Mouse (Mus musculus) right cerebral cortex, adult 18-20 months (tissue): Measurements from ENCODE around the gene Il1rapl1.
A peak's percentile ranks its signal among the peaks of the same experiment; 100 is the strongest.

Experiments used
- DNase-seq: peaks from one replicate; pipeline ENCODE4 v3.0.0; 2022; ENCODE audit warnings: mixed read lengths

Il1rapl1 gene

GRCm38 (mm10) chrX:87507997-87508396 lies 607.4 kb downstream of the Il1rapl1 start:
- DNase-seq: no peak

DNA sequence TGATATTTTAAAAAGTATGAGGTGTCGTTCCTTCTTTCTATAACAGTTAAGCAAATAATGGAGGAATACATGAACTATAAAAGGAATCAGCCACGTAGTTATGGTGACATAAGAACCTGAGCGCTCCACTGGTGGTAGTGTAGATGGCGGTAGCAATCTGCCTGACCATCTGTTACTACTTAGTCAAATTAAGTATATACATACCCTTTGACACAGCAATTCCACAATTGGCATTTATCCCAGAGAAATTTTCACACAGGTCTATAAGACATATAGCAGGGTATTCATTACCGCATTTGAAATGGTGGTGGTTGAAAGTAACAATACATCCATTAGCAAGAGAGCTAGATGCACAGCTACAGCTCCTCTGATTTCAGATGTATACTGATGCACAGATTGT lies 612.8 kb downstream of the Il1rapl1 start:
- no peak for DNase-seq

GRCm38 (mm10) chrX:87483416-87483815 lies 632.0 kb downstream of the Il1rapl1 start:
- no peak for DNase-seq

DNA sequence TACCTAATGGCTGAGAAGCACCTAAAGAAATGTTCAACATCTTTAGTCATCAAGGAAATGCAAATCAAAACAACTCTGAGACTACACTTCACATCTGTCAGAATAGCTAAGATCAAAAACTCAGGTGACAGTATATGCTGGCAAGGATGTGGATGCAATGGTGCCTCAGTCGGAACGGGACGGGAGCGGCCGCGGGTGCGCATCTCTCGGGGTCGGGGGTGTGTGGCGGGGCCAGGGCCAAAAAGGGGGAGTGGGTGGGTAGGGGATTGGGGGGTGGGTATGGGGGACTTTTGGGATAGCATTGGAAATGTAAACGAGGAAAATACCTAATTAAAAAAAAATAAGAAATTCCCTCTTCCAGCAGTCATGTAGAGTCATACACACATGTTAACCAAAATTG lies 877.3 kb downstream of the Il1rapl1 start:
- peak; percentile 87 for DNase-seq

DNA sequence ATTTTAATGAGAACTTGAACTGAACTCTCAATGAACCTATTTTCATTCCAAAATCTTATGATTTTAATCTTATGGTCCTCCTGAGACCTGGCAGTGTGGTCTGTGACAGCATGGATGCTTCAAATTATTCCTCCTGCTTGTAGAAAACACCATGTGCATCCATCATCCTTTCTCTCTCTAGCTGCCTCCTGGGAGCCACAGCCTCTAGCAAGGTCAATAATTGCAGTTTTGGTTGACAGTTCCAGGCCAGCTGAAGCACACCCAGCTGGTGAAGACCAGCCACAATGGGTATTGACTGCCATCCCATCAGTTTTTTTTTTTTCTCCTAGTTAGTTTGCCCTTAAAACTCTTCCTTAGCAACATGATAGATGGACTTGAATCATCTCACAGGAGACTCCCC lies 890.2 kb downstream of the Il1rapl1 start:
- DNase-seq: no peak

DNA sequence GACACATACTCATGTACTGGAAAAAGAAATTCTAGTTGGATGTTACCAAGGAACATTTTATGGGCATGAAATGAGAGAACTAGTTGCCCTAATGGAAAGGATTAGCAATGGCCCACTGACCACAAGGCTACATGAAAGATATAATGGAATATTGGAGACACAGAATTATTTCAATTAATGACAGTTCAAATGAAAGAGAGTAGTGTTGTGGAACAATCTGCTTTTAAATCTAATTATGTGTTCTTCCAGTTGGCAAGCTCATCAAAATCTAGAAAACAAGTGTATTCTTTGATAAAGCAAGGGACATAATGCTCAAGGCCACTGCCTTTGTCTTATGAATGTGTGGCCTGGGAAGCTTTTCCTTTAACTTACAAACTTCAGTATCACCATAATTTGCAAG lies 1113.1 kb downstream of the Il1rapl1 start:
- DNase-seq: no peak

DNA sequence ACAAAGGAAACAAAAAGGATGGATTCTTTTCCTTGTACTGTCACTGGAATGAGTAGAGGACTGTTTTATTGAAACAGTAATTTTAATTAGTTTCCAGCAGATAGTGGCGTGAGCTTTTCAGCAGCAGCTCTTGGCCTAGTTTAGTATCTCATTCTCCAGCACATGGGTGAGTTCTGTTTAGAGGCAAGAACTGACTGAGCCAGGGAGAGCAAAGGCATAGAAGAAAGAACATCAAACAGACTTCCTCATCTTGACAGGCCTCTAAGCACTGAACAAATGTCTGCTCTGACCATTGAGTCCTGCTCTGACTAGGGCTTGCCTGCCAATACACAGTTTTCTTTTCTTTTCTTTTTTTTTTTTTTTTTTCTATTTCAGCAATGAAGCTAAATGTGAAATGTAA lies 1160.3 kb downstream of the Il1rapl1 start:
- DNase-seq: no peak

DNA sequence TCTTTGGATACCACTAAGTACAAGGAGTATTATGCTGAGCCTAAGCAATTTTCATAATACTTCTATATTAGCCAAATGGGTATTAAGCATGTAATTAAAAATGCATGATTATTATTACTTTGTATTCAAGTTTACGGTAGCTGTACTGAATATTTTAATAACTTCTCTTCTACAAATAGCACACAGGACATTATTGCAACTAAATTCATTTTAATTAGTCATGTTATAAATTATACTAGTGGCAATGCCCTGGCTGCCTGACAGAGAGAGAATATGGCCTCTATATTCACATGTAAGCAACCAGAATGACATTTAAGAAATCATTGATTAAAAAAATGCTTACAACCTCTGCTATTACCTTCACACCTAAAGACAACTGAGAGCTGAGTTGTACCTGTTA lies 1160.8 kb downstream of the Il1rapl1 start:
- DNase-seq: no peak

DNA sequence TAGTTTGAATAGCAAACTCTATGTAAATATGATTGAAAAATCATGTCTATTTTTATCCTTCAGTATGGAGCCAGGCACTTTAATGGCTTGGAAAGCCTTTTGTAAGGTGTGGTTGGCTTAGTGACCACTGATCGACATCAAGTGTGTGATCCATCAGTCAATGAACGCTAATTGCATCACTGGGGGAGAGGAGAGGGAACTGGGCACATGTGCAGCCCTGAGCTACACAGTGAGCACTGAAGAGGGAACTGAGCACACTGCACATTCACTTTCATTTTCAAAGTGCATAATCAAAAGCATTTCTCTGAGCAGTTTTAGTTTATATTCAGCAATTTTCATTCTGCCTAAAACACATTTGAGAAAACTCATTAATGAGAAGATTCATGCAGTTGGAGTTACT lies 1164.5 kb downstream of the Il1rapl1 start:
- no peak for DNase-seq

GRCm38 (mm10) chrX:86949112-86949511 lies 1166.3 kb downstream of the Il1rapl1 start:
- DNase-seq: no peak

- no peak for DNase-seq
Measured at GRCm38 (mm10) chrX:86854835-86855234, 1260.6 kb downstream of the Il1rapl1 start.

DNA sequence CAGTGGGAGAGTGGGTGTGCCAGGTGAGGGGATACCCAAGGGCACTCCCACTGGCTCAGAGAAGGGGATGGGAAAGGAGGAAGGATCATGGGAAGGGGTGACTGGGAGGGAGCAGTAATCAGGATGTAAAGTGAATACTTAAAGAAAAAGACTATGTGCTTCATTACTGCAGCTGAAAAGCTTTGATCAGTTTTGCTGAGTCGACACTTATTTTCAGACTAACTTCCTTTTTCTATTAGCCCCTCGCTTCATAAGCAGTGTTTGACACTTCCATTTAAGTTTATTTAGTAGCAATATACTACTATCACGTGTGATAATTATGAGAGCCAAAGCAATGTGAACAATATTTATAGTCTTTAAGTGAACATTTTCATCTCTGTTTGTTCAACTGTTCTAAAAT lies 1307.2 kb downstream of the Il1rapl1 start:
- no peak for DNase-seq

DNA sequence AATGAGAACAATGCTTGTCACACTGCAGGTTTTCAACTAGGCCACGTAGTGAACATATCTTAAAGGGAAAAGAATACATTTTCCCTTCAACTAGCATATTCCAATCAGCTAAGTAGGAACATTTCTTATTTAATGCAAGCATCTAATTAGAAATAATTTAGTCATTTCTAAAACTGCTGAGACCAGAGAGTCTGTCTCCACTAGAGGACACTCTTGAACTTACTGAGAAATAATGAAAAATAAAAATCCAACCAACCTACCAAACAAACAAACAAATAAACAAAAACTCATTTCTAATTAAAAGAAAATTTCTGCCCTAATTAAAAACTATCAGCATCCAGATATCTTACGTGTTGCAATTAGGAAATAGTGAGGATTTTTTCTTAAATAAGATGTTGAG lies 1312.7 kb downstream of the Il1rapl1 start:
- DNase-seq: no peak

GRCm38 (mm10) chrX:86728803-86729202 lies 1386.6 kb downstream of the Il1rapl1 start:
- no peak for DNase-seq
